Mouse (Mus musculus) ES-E14 (cell line): ENCODE measurements around the gene Sf3b5.

ENCODE experiments used
- MAFK ChIP-seq: IDR thresholded peaks from 2 replicates; pipeline ENCODE4 v1.6.1; 2014; ENCODE audit warnings: mild to moderate bottlenecking, low read depth, low read length, inconsistent platforms; ENCODE audit not compliant: insufficient read depth
- ZNF384 ChIP-seq: IDR thresholded peaks from 2 replicates; pipeline ENCODE4 v1.6.1; 2012; ENCODE audit warnings: low read depth, low read length, inconsistent platforms

DNA sequence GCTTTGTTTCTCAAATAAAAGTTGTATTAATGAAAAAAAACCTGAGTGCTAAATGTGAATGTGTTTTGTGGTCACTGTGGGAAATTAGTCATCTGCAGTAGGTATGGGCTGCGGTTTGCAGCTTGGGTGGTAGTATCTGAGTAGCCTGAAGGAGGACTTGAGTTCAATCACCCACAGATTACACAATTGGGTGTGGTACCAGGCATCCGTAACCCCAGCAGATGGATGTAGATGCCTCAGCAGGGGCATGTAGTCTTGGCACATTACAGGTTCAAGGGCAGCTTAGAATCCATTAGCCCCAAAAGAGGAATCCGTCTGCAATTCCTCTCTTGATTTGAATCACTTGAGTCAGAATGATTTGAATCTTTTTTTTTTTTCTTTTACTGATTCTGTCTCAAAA lies 30.1 kb downstream of the Sf3b5 start:
- TF ChIP-seq MAFK (no peak), ZNF384 (no peak)
